8 mouse cellular contexts compared by ENCODE assay signal in genomic region chr14:121378243-121379115, GRCm38 (mm10). TPM values are rescaled to one million over a fixed set of nuclear protein-coding genes. Genes with fewer than 3 reads are reported as not detected.
DNase-seq lines count a peak whose midpoint lies in the region; ATAC-seq and TF ChIP-seq lines count a peak whose summit lies in the region.

No protein-coding gene starts in this region.

- TF ChIP-seq POLR2A in limb, embryonic 14.5 days (IDR thresholded peaks at IDR 0.05; ENCODE audit: borderline replicate concordance, extremely low read depth, insufficient read depth, insufficient read length) = no peak

- H3K4me3 ChIP-seq in forebrain, embryonic 15.5 days = peak overlapping the region; percentile 98
- peak overlapping the region; percentile 75 for H3K4me3 ChIP-seq in hindbrain, embryonic 12.5 days
- peak overlapping the region; percentile 97 for H3K4me3 ChIP-seq in limb, embryonic 14.5 days (replicated peaks; ENCODE audit: low read length)
- peak overlapping the region; percentile 93 for H3K4me3 ChIP-seq in midbrain, embryonic 13.5 days (replicated peaks)

- H3K27me3 ChIP-seq in forebrain, embryonic 15.5 days = no peaks in the 10 kb centered on the region
- no peaks in the 10 kb centered on the region for H3K27me3 ChIP-seq in hindbrain, embryonic 12.5 days
- H3K27me3 ChIP-seq in limb, embryonic 14.5 days (ENCODE audit: control insufficient read depth, insufficient read depth, low read length) = no peaks in the 10 kb centered on the region
- no peaks in the 10 kb centered on the region; the same call in 1 of the 2 replicates for H3K27me3 ChIP-seq in midbrain, embryonic 13.5 days
- H3K27me3 ChIP-seq in splenic B cell, adult 2 months (ENCODE audit: control insufficient read depth, insufficient read depth, low read length, poor library complexity, severe bottlenecking) = no peaks in the 10 kb centered on the region

- DNase-seq in layer of hippocampus, postnatal 14 days (ENCODE audit: low spot score in 2 of 2) = peak; percentile 22 to 65
- DNase-seq in layer of hippocampus, adult 11-12 months (ENCODE audit: low spot score) = no peak
- DNase-seq in cerebellum, adult 11 months = peak; percentile 33
- DNase-seq in limb, embryonic 14.5 days (ENCODE audit: low spot score) = no peak
- DNase-seq in splenic B cell, adult 2 months (ENCODE audit: low read depth, low spot score) = peak; percentile 64

- ATAC-seq in forebrain, embryonic 15.5 days (replicated peaks) = peak; percentile 86
- peak; percentile 84 for ATAC-seq in hindbrain, embryonic 12.5 days (ENCODE audit: low FRiP score)
- peak; percentile 67 for ATAC-seq in limb, embryonic 14.5 days (ENCODE audit: low FRiP score, low read depth)
- ATAC-seq in midbrain, embryonic 13.5 days = peak; percentile 80

- H3K9me3 ChIP-seq in forebrain, embryonic 15.5 days = no peaks in the 10 kb centered on the region
- no peaks in the 10 kb centered on the region for H3K9me3 ChIP-seq in hindbrain, embryonic 12.5 days (replicated peaks)
- no peaks in the 10 kb centered on the region for H3K9me3 ChIP-seq in limb, embryonic 14.5 days (ENCODE audit: control insufficient read depth, low read length)
- H3K9me3 ChIP-seq in midbrain, embryonic 13.5 days = no peaks in the 10 kb centered on the region

- peak overlapping the region; percentile 95 for H3K4me2 ChIP-seq in forebrain, embryonic 15.5 days (replicated peaks)
- peak overlapping the region; percentile 93 for H3K4me2 ChIP-seq in hindbrain, embryonic 12.5 days (replicated peaks)
- H3K4me2 ChIP-seq in limb, embryonic 14.5 days (replicated peaks; ENCODE audit: low read depth, low read length, severe bottlenecking) = peak overlapping the region; percentile 74
- H3K4me2 ChIP-seq in midbrain, embryonic 13.5 days (replicated peaks) = peak overlapping the region; percentile 91

- under 1% methylated on average over 81 of the region's 83 CpGs for WGBS in forebrain, embryonic 15.5 days
- WGBS in hindbrain, embryonic 12.5 days = under 1% methylated on average over 80 of the region's 83 CpGs
- WGBS in limb, embryonic 14.5 days = under 1% methylated on average over 67 of the region's 83 CpGs
- WGBS in midbrain, embryonic 13.5 days = under 1% methylated on average over 79 of the region's 83 CpGs

- peak overlapping the region; percentile 94 for H3K9ac ChIP-seq in forebrain, embryonic 15.5 days (replicated peaks)
- peak overlapping the region; percentile 92 for H3K9ac ChIP-seq in hindbrain, embryonic 12.5 days
- H3K9ac ChIP-seq in limb, embryonic 14.5 days (ENCODE audit: low read depth, low read length, severe bottlenecking) = peak overlapping the region; percentile 92
- H3K9ac ChIP-seq in midbrain, embryonic 13.5 days (replicated peaks) = peak overlapping the region; percentile 94

- H3K4me1 ChIP-seq in forebrain, embryonic 15.5 days = peaks cover 24% of the 10 kb centered on the region
- H3K4me1 ChIP-seq in hindbrain, embryonic 12.5 days = peaks cover 14% of the 10 kb centered on the region
- peaks cover 36% of the 10 kb centered on the region for H3K4me1 ChIP-seq in limb, embryonic 14.5 days (ENCODE audit: control insufficient read depth, insufficient read depth, low read length)
- H3K4me1 ChIP-seq in midbrain, embryonic 13.5 days (replicated peaks) = peaks cover 31% of the 10 kb centered on the region

- H3K36me3 ChIP-seq in forebrain, embryonic 15.5 days = no peaks in the 10 kb centered on the region
- H3K36me3 ChIP-seq in hindbrain, embryonic 12.5 days = no peaks in the 10 kb centered on the region
- H3K36me3 ChIP-seq in limb, embryonic 14.5 days (ENCODE audit: control insufficient read depth, insufficient read depth, low read length) = no peaks in the 10 kb centered on the region
- no peaks in the 10 kb centered on the region for H3K36me3 ChIP-seq in midbrain, embryonic 13.5 days
- no peaks in the 10 kb centered on the region; the same call in 1 of the 2 replicates for H3K36me3 ChIP-seq in splenic B cell, adult 2 months (ENCODE audit: control insufficient read depth, insufficient read depth, low read length, poor library complexity, severe bottlenecking)

- peak overlapping the region; percentile 83 for H3K27ac ChIP-seq in forebrain, embryonic 15.5 days (replicated peaks)
- H3K27ac ChIP-seq in hindbrain, embryonic 12.5 days = peak overlapping the region; percentile 87
- H3K27ac ChIP-seq in limb, embryonic 14.5 days (replicated peaks; ENCODE audit: low read depth, low read length) = peak overlapping the region; percentile 93
- H3K27ac ChIP-seq in midbrain, embryonic 13.5 days = peak overlapping the region; percentile 88

RNA-seq across cellular contexts. Expression of gene Stk24, which starts 1.3 kb away (rescaled TPM):
- 10 to 100 TPM; 49.9 to 51.0 TPM for total RNA-seq in layer of hippocampus, postnatal 14 days (2021)
- polyA plus RNA-seq in forebrain, embryonic 15.5 days (2015; fragmentation: Nextera tagmentation; extraction: Ambion mirVana) = 23.3 and 24.4 TPM in 2 replicates
- polyA plus RNA-seq in hindbrain, embryonic 12.5 days (2016; fragmentation: Nextera tagmentation; extraction: Ambion mirVana) = 38.4 and 41.2 TPM in 2 replicates
- 37.6 and 40.6 TPM in 2 replicates for polyA plus RNA-seq in limb, embryonic 14.5 days (2012; rRNA removed)
- 46.7 and 50.7 TPM in 2 replicates for polyA plus RNA-seq in limb, embryonic 14.5 days (2014; fragmentation: Nextera tagmentation; extraction: Ambion mirVana)
- polyA plus RNA-seq in midbrain, embryonic 13.5 days (2015; fragmentation: Nextera tagmentation; extraction: Ambion mirVana) = 20.9 and 21.2 TPM in 2 replicates

Comparison
In these comparisons a context has a peak if more than half of its experiments do, and no peak if none do; other contexts are left out.
1. DNase-seq: peak in layer of hippocampus, postnatal 14 days (2 of 2), cerebellum, adult 11 months (single experiment) and splenic B cell, adult 2 months (single experiment); none in layer of hippocampus, adult 11-12 months (single experiment) and limb, embryonic 14.5 days (single experiment).
2. Peak in every context shown above with its lines, with median percentiles within 50 percentile points of each other: ATAC-seq, H3K27ac ChIP-seq, H3K4me2 ChIP-seq, H3K4me3 ChIP-seq and H3K9ac ChIP-seq.